Comparison of ENCODE assay signal across 14 mouse cellular contexts in the genomic region with DNA sequence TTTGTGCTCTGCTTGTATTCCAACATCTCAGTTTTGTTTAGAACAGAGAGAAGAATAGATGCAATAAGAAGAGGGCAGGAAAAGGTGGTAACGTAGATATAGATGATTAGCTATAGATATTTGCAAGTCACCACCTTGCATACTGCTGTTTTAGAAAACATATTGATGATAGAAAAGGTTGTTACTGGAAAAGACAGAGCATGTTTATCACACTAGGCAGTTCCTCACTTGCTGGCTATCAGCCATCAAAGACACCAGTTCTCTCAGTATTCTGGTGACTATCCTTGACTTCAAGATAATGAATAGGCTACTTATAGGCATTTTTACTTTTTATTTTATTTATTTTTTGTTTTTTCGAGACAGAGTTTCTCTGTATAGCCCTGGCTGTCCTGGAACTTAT.
"Had no signal": no experiment of that assay in that cellular context is flagged by ENCODE, and none has a peak within 500 bp of the region (broad histone marks: within the 10 kb centered on the region; RNA-seq: fewer than 3 reads in every experiment).

No protein-coding gene starts in this region.

- H3K9me3 ChIP-seq: limb, embryonic 13.5 days; megakaryocyte, embryonic 14.5 days; midbrain, embryonic 12.5 days; neural tube, embryonic 13.5 days had no signal

- H3K4me3 ChIP-seq: layer of hippocampus, adult 2 months; limb, embryonic 13.5 days; megakaryocyte, embryonic 14.5 days; midbrain, embryonic 12.5 days; neural tube, embryonic 13.5 days had no signal

- H3K36me3 ChIP-seq: limb, embryonic 13.5 days; midbrain, embryonic 12.5 days; neural tube, embryonic 13.5 days had no signal

- H3K4me2 ChIP-seq: limb, embryonic 13.5 days; midbrain, embryonic 12.5 days; neural tube, embryonic 13.5 days had no signal

- ATAC-seq: midbrain, embryonic 16.5 days had no signal

- H3K9ac ChIP-seq: limb, embryonic 13.5 days; midbrain, embryonic 12.5 days; neural tube, embryonic 13.5 days had no signal

- H3K27me3 ChIP-seq: limb, embryonic 13.5 days; megakaryocyte, embryonic 14.5 days; midbrain, embryonic 12.5 days; neural tube, embryonic 13.5 days had no signal

- H3K27ac ChIP-seq: layer of hippocampus, adult 2 months; limb, embryonic 13.5 days; midbrain, embryonic 12.5 days; neural tube, embryonic 13.5 days had no signal

- DNase-seq: kidney, adult 11 months; kidney, postnatal 10 days; kidney, postnatal 4 days; left cerebral cortex, postnatal 4 days; lung, adult 18-20 months; lung, postnatal 4 days; right cerebral cortex, postnatal 14 days; thymus, postnatal 36 days had no signal

- H3K4me1 ChIP-seq: limb, embryonic 13.5 days; megakaryocyte, embryonic 14.5 days; midbrain, embryonic 12.5 days; neural tube, embryonic 13.5 days had no signal
